Mouse (Mus musculus) brown adipose tissue, adult 24 weeks (tissue): Measurements from ENCODE around the gene Slfnl1. TPM values are rescaled to one million over a fixed set of nuclear protein-coding genes. Genes with fewer than 3 reads are reported as not detected.

Experiments used
- H3K27ac ChIP-seq: fragments of 200-500 bp; replicated peaks from 2 replicates; pipeline ENCODE4 v1.5.1; 2012; ENCODE audit warnings: low read depth, mild to moderate bottlenecking, low read length
- H3K4me1 ChIP-seq: fragments of 200-500 bp; 2 replicates; pipeline ENCODE4 v1.6.1; 2012; ENCODE audit warnings: low read length, mixed read lengths; ENCODE audit not compliant: control insufficient read depth, insufficient read depth, insufficient read length
- H3K4me3 ChIP-seq: fragments of 200-500 bp; 2 replicates; pipeline ENCODE4 v1.5.1; 2012; ENCODE audit warnings: low read depth, mild to moderate bottlenecking, low read length, moderate library complexity; ENCODE audit not compliant: insufficient read depth
- polyA plus RNA-seq: library from polyadenylated mRNA; stranded (reverse); fragments of >200 nt; gene quantifications from 2 replicates; pipeline ENCODE4 v1.2.4, GENCODE M21; 2012; ENCODE audit not compliant: missing spikeins, insufficient read depth, insufficient read length

The Slfnl1 gene
- not detected in 2 replicates for polyA plus RNA-seq

GRCm38 (mm10) chr4:120531986-120532385 is at the start of gene Slfnl1:
Slfnl1 (plus strand) TSS chr4:120532231.
- H3K27ac ChIP-seq: no peak within 1 kb of the TSS
- no peaks in the 10 kb centered on the region for H3K4me1 ChIP-seq
- no peak within 1 kb of the TSS for H3K4me3 ChIP-seq

DNA sequence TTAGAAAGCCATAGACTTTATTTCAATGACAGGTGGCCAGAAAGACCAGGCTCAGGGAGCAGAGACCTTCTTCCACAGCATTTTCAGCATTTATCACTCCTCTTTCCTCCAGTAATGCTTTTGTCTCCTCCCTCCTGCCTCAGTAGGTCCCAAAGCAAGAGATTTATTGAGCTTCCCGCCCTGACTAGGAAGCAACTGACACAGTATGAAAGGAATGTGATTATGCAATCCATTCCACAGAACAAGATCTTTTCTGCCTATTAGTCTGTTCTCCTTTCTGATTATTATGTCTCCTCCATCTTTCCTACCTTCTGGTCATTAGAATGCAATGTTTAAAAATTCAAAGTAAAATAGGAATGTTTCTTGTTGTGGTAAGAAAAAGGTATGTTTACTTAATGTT is 44.3 kb upstream of the Slfnl1 start:
- Histone ChIP-seq H3K4me1 (no peaks in the 10 kb centered on the region), H3K27ac (no peak overlapping the region), H3K4me3 (no peak overlapping the region)

- H3K27ac ChIP-seq: no peak overlapping the region
- H3K4me3 ChIP-seq: no peak overlapping the region
- H3K4me1 ChIP-seq: no peaks in the 10 kb centered on the region
Observed at GRCm38 (mm10) chr4:120506955-120507354, 25.1 kb upstream of the Slfnl1 start.

DNA sequence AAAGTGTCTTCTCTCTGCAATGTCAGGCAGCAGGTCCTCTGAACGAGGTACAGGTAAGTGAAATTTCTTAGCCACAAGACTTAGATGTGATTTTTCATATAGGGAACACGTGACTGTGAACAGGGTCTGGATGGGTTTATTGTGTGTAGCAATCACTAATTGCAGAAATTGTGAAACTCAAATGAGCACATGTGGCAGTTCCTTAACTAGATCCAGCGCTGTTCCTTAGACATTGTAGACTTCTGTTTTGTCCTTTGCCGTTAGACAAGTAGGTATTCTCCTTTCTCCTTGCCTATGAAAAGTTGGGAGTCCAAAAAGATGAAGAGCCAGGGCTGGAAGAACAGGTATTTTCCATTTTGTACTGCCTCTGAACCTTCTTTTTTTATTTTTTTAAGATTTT is 20.8 kb upstream of the Slfnl1 start:
- Histone ChIP-seq H3K4me3 (no peak overlapping the region), H3K27ac (no peak overlapping the region), H3K4me1 (no peaks in the 10 kb centered on the region)

GRCm38 (mm10) chr4:120514366-120514765 is 17.7 kb upstream of the Slfnl1 start:
- Histone ChIP-seq H3K4me1 (no peaks in the 10 kb centered on the region), H3K27ac (no peak overlapping the region), H3K4me3 (no peak overlapping the region)

- Histone ChIP-seq H3K4me1 (no peaks in the 10 kb centered on the region), H3K4me3 (no peak overlapping the region), H3K27ac (no peak overlapping the region)
Observed at GRCm38 (mm10) chr4:120516491-120516890, 15.5 kb upstream of the Slfnl1 start.

DNA sequence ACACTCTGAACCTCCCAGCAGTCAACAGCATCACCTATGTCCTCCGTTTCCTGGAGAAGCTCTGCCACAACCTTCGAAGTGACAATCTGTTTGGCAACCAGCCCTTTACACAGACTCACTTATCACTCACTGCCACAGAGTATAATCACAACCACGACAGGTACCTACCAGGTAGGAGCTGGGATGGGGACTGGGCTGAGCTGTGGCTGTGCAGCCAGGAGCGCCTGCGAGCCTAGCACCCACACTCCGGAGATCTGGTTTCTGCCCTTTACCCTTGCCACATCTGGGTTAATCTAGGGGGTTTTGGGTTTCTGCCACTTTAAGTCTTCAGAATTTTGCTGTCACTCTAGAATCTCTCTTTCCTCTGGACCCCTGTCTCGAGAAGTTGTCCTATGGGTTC is 15.1 kb upstream of the Slfnl1 start:
- Histone ChIP-seq H3K27ac (no peak overlapping the region), H3K4me3 (no peak overlapping the region), H3K4me1 (no peaks in the 10 kb centered on the region)

- H3K27ac ChIP-seq: no peak overlapping the region
- H3K4me1 ChIP-seq: no peaks in the 10 kb centered on the region
- no peak overlapping the region for H3K4me3 ChIP-seq
Observed at GRCm38 (mm10) chr4:120517335-120517734, 14.7 kb upstream of the Slfnl1 start.

DNA sequence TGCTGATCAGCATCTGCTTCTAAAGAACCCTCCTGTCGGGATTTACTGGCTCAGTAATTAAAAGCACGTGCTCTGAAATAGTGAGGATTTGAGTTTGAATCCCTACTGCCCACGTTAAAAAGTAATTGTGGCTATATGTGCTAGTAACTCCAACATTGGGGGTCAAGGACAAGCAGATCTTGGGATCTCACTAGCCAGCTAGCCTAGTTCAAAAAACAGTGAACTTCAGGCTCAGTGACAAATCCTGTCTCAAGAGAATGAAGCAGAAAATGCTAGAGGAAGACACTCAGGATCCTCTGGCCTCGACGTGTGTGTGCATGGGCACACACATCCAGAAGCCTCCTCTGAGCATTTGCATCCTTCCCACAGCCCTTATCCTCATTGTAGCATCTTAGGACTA is 10.3 kb upstream of the Slfnl1 start:
- Histone ChIP-seq H3K27ac (no peak overlapping the region), H3K4me3 (no peak overlapping the region), H3K4me1 (no peaks in the 10 kb centered on the region)

- Histone ChIP-seq H3K4me3 (no peak overlapping the region), H3K27ac (no peak overlapping the region), H3K4me1 (no peaks in the 10 kb centered on the region)
Observed at GRCm38 (mm10) chr4:120522351-120522750, 9.7 kb upstream of the Slfnl1 start.

DNA sequence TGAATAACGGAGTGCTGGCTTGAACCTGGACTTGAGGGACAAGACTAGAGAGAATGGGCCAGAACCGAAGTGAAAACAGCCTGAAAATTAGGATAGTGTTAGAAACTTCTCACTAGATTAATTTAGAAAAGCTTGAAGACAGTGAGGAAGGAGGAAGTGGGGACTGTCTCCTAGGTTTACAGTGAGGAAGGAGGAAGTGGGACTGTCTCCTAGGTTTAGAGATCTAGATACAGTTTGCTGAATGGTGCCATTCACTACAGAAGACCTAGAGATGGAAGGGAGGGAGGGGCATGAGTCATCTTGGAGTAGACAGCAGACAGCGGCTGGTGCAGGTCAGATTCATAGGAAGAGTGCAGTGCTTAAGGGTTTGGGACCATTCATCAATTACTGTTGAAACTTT is 8.9 kb upstream of the Slfnl1 start:
- Histone ChIP-seq H3K27ac (no peak overlapping the region), H3K4me3 (no peak overlapping the region), H3K4me1 (no peaks in the 10 kb centered on the region)

GRCm38 (mm10) chr4:120528171-120528570 is 3.9 kb upstream of the Slfnl1 start:
- Histone ChIP-seq H3K4me3 (no peak overlapping the region), H3K4me1 (no peaks in the 10 kb centered on the region), H3K27ac (no peak overlapping the region)

GRCm38 (mm10) chr4:120538664-120539063 is 6.6 kb downstream of the Slfnl1 start:
- no peak overlapping the region for H3K4me3 ChIP-seq
- H3K4me1 ChIP-seq: no peaks in the 10 kb centered on the region

DNA sequence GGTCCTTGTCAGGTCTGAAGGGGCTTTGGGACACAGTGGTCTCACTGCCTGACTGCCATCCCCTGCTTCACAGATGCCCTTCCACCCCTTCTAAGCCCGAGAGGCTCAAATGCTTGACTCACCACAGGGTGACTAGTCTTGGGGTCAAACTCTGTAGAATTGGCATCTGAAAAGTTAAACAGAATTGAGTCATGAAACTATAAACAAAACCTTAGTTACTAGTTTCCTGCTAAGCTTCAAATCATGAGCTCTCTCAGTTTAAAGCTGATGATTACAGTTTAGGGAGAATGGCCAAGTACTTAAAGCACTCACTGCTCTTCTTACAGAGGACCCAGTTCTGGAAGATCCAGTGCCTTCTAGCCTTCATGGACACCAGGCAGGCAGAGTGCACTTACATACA is 12.9 kb downstream of the Slfnl1 start:
- Histone ChIP-seq H3K4me3 (no peak overlapping the region), H3K27ac (no peak overlapping the region), H3K4me1 (no peaks in the 10 kb centered on the region)

More at GRCm38 (mm10) chr4:120538664-120539063, 6.6 kb downstream of the Slfnl1 start:
- no peak overlapping the region for H3K27ac ChIP-seq

DNA sequence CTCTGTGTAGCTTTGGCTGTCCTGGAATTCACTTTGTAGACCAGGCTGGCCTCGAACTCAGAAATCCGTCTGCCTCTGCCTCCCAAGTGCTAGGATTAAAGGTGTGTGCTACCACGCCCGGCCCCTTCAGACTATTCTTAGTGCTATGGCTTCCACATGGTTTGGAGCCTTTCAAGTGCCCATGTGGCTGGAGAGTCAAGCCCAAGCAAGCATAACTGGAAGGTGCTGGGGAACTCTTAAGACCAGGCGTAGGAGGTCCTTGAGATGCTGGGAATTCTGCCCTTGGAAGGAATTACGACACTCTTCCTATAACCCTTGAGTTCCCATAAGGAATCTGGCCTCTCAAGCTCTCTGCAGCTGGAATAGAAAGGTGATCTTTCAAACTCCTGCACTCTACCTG is 24.6 kb downstream of the Slfnl1 start:
- H3K27ac ChIP-seq: no peak overlapping the region
- no peaks in the 10 kb centered on the region for H3K4me1 ChIP-seq
- no peak overlapping the region for H3K4me3 ChIP-seq

GRCm38 (mm10) chr4:120565726-120566125 is 33.7 kb downstream of the Slfnl1 start:
- Histone ChIP-seq H3K4me1 (peaks cover 6% of the 10 kb centered on the region; the same call in 1 of the 2 replicates), H3K27ac (no peak overlapping the region), H3K4me3 (no peak overlapping the region)

- Histone ChIP-seq H3K27ac (peak overlapping the region; percentile 67), H3K4me1 (peaks cover 6% of the 10 kb centered on the region; the same call in 1 of the 2 replicates), H3K4me3 (no peak overlapping the region)
Observed at GRCm38 (mm10) chr4:120568005-120568404, 36.0 kb downstream of the Slfnl1 start.
